Mouse (Mus musculus): Measurements from ENCODE around the gene Ston1.

Gene Ston1

GRCm38 (mm10) chr17:88625931-88626330, 28.4 kb downstream of the Ston1 start:
- no peak for DNase-seq (ENCODE audit: low spot score in 2 of 2)

GRCm38 (mm10) chr17:88626347-88626811, 28.9 kb downstream of the Ston1 start:
- DNase-seq (ENCODE audit: low spot score in 2 of 2), result no peak

GRCm38 (mm10) chr17:88627150-88627549, 29.7 kb downstream of the Ston1 start:
- DNase-seq (ENCODE audit: low spot score in 2 of 2), result no peak

GRCm38 (mm10) chr17:88628676-88629380, 31.3 kb downstream of the Ston1 start:
- DNase-seq (ENCODE audit: low spot score in 2 of 2), result peak in 1 of 2 experiments; percentile 12

GRCm38 (mm10) chr17:88629381-88629759, 31.9 kb downstream of the Ston1 start:
- no peak for DNase-seq (ENCODE audit: low spot score in 2 of 2)

GRCm38 (mm10) chr17:88629931-88630553, 32.6 kb downstream of the Ston1 start:
- no peak for DNase-seq (ENCODE audit: low spot score in 2 of 2)

GRCm38 (mm10) chr17:88630554-88630948, 33.1 kb downstream of the Ston1 start:
- DNase-seq (ENCODE audit: low spot score in 2 of 2), result no peak

GRCm38 (mm10) chr17:88632631-88633030, 35.1 kb downstream of the Ston1 start:
- DNase-seq (ENCODE audit: low spot score in 2 of 2), result no peak

GRCm38 (mm10) chr17:88636076-88636475, 38.6 kb downstream of the Ston1 start:
- no peak for DNase-seq (ENCODE audit: low spot score in 2 of 2)

- DNase-seq (ENCODE audit: low spot score in 2 of 2), result no peak
These were observed 39.1 kb downstream of the Ston1 start for GRCm38 (mm10) chr17:88636587-88636986.

GRCm38 (mm10) chr17:88641012-88641411, 43.5 kb downstream of the Ston1 start:
- DNase-seq (ENCODE audit: low spot score in 2 of 2), result peak; percentile 44 to 45

GRCm38 (mm10) chr17:88641836-88642235, 44.4 kb downstream of the Ston1 start:
- DNase-seq (ENCODE audit: low spot score in 2 of 2), result no peak

GRCm38 (mm10) chr17:88644876-88645275, 47.4 kb downstream of the Ston1 start:
- DNase-seq (ENCODE audit: low spot score in 2 of 2), result no peak

GRCm38 (mm10) chr17:88645299-88645698, 47.8 kb downstream of the Ston1 start:
- DNase-seq (ENCODE audit: low spot score in 2 of 2), result no peak

GRCm38 (mm10) chr17:88647149-88647548, 49.7 kb downstream of the Ston1 start:
- no peak for DNase-seq (ENCODE audit: low spot score in 2 of 2)

GRCm38 (mm10) chr17:88652010-88652409, 54.5 kb downstream of the Ston1 start:
- peak in 1 of 2 experiments; percentile 22 for DNase-seq (ENCODE audit: low spot score in 2 of 2)

- peak; percentile 38 to 41 for DNase-seq (ENCODE audit: low spot score in 2 of 2)
These were observed 55.4 kb downstream of the Ston1 start for GRCm38 (mm10) chr17:88652702-88653374.

- no peak for DNase-seq (ENCODE audit: low spot score in 2 of 2)
These were observed 55.9 kb downstream of the Ston1 start for GRCm38 (mm10) chr17:88653375-88653769.

- DNase-seq (ENCODE audit: low spot score in 2 of 2), result no peak
These were observed 61.0 kb downstream of the Ston1 start for GRCm38 (mm10) chr17:88658510-88658909.

- DNase-seq (ENCODE audit: low spot score in 2 of 2), result no peak
These were observed 68.6 kb downstream of the Ston1 start for GRCm38 (mm10) chr17:88666076-88666475.

GRCm38 (mm10) chr17:88668452-88668851, 71.0 kb downstream of the Ston1 start, which contains the start of gene Gtf2a1l:
Gene Gtf2a1l (plus strand): TSS chr17:88668660.
- DNase-seq (ENCODE audit: low spot score in 2 of 2), result peak; percentile 30 to 49

- DNase-seq (ENCODE audit: low spot score in 2 of 2), result no peak
These were observed 72.4 kb downstream of the Ston1 start for GRCm38 (mm10) chr17:88669921-88670320.

GRCm38 (mm10) chr17:88670800-88671199, 73.3 kb downstream of the Ston1 start:
- DNase-seq (ENCODE audit: low spot score in 2 of 2), result no peak

All from spleen, postnatal 36 days (tissue).